Mouse (Mus musculus): ENCODE measurements around the gene Smarcd2.

DNA sequence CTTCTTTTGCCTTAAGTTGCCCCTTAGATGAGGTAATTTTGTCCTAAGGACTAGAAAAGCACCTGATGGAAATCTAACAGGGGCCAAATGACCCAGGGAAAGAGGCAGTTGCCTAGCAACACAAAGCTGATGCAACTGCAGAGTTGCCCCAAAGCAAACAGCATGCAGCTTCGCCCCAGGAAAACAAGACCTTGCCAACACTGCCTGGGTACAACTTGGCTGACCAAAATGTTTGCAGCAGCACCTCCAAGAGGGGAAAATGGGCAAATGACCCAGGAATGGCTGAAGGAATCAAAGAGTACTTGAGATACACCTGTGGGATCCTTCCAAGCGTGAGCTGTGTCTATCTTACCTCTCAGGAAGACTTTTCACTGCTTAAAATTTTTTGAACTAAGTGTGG is 19.1 kb upstream of the Smarcd2 start:
- TF ChIP-seq CTCF (IDR thresholded peaks at IDR 0.05; ENCODE audit: low read depth, low read length): no peak
- no peak for TF ChIP-seq POLR2A (IDR thresholded peaks at IDR 0.05; ENCODE audit: insufficient read depth, low read length)
- no peak for TF ChIP-seq EP300 (IDR thresholded peaks at IDR 0.05; ENCODE audit: insufficient read depth, low read depth, low read length)

Measured in ES-Bruce4 (cell line).